Mouse (Mus musculus) stomach, embryonic 16.5 days (tissue): ENCODE measurements around the gene Ubl3. TPM values are rescaled to one million over a fixed set of nuclear protein-coding genes. Genes with fewer than 3 reads are reported as not detected.
A peak's percentile ranks its signal among the peaks of the same experiment; 100 is the strongest.

Experiments used
- ATAC-seq: fragments of 200-750 bp; cut with Nextera tagmentation; 2 replicates; pipeline ENCODE4 v1.8.0; 2017; ENCODE audit warnings: moderate number of reproducible peaks, moderate TSS enrichment; ENCODE audit not compliant: insufficient read depth, low FRiP score
- H3K27ac ChIP-seq: fragments of 300-500 bp; sonication (generic); 2 replicates; pipeline ENCODE4 v1.5.1; 2014; ENCODE audit warnings: low read length
- H3K27me3 ChIP-seq: fragments of 300-500 bp; sonication (generic); 2 replicates; pipeline ENCODE4 v1.6.1; 2014; ENCODE audit warnings: low read length, control low read depth, mixed read lengths; ENCODE audit not compliant: control insufficient read depth, insufficient read depth
- H3K36me3 ChIP-seq: fragments of 300-500 bp; sonication (generic); 2 replicates; pipeline ENCODE4 v1.6.1; 2014; ENCODE audit warnings: low read length; ENCODE audit not compliant: control insufficient read depth, insufficient read depth
- H3K4me1 ChIP-seq: fragments of 300-500 bp; sonication (generic); 2 replicates; pipeline ENCODE4 v1.6.1; 2014; ENCODE audit warnings: low read length, control low read depth, mixed read lengths; ENCODE audit not compliant: control insufficient read depth, insufficient read depth
- H3K4me2 ChIP-seq: fragments of 300-500 bp; sonication (generic); 2 replicates; pipeline ENCODE4 v1.6.1; 2014; ENCODE audit warnings: low read depth, low read length, mixed read lengths
- H3K4me3 ChIP-seq: fragments of 300-500 bp; sonication (generic); replicated peaks from 2 replicates; pipeline ENCODE4 v1.5.1; 2014; ENCODE audit warnings: mild to moderate bottlenecking, low read length
- H3K9ac ChIP-seq: fragments of 300-500 bp; sonication (generic); 2 replicates; pipeline ENCODE4 v1.6.1; 2014; ENCODE audit warnings: low read length
- H3K9me3 ChIP-seq: fragments of 300-500 bp; sonication (generic); replicated peaks from 2 replicates; pipeline ENCODE4 v1.6.1; 2016; ENCODE audit warnings: low read length, control low read depth; ENCODE audit not compliant: control insufficient read depth
- WGBS: fragments of 180-500 bp; shearing (Covaris S2); extraction: QIAGEN DNeasy Blood & Tissue Kit; methylation state at CpG from one replicate; pipeline ENCODE4 v1.1.7; 2014; 5-methylcytosine and 5-hydroxymethylcytosine counted together
- polyA plus RNA-seq: library from polyadenylated mRNA; unstranded; fragments of >200 nt; fragmentation: Nextera tagmentation; extraction: Ambion mirVana; gene quantifications from 2 replicates; pipeline ENCODE4 v1.2.1, GENCODE M21; 2015

Gene Ubl3
- polyA plus RNA-seq, 1 experiment from 2014 or later: 41.0 TPM

GRCm38 (mm10) chr5:148488891-148489723 lies 63.5 kb downstream of the Ubl3 start:
- Histone ChIP-seq H3K27me3 (no peaks in the 10 kb centered on the region), H3K27ac (no peak overlapping the region), H3K4me2 (no peak overlapping the region), H3K9me3 (no peaks in the 10 kb centered on the region), H3K4me3 (no peak overlapping the region), H3K36me3 (no peaks in the 10 kb centered on the region), H3K9ac (no peak overlapping the region), H3K4me1 (peaks cover 6% of the 10 kb centered on the region)
- 71% methylated on average over 13 of the region's 13 CpGs for WGBS
- no peak for ATAC-seq

DNA sequence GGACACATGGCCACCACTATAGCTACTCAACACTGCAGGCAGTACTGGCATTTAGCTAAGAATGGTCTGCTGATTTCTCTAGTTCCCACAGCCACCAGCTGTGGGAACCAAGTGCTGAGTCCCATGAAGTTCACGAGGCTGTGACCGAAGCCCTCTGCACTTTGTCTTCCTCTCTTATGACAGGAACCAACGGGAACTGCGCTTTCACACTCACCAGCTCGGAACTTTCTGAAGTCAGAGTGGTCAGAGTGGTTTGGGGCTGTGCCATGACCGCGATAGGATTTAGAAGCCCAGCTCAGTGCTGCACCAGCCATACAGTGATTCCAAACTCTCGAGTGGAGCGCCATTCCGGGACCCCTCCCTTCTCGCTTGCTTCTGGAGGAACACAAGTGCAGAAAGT lies 66.4 kb downstream of the Ubl3 start:
- Histone ChIP-seq H3K9me3 (no peaks in the 10 kb centered on the region), H3K27ac (no peak overlapping the region), H3K4me3 (no peak overlapping the region), H3K27me3 (no peaks in the 10 kb centered on the region), H3K4me1 (peaks cover 6% of the 10 kb centered on the region), H3K9ac (no peak overlapping the region), H3K4me2 (no peak overlapping the region), H3K36me3 (no peaks in the 10 kb centered on the region)
- ATAC-seq: no peak
- 73% methylated on average over 11 of the region's 11 CpGs for WGBS

DNA sequence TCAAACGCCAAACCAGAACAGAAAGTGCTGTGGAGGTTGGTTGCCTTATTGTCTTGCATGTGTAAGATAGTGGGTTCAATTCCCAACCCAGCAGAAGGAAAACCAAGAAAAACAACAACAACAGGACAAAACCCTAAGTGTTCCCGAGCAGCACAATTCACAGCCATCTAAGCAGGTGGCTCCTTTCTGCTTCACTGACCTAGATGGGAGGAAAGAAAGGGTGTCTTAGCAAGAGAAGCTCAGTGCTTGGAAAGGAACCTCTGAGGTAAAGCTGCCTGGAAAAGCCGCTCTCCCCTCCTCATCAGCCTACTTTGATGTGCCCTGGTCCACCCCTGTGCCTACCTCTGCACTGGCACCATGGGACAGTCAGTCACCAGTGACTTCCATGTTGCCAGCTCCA lies 70.8 kb downstream of the Ubl3 start:
- Histone ChIP-seq H3K4me1 (no peaks in the 10 kb centered on the region), H3K9ac (no peak overlapping the region), H3K4me2 (no peak overlapping the region), H3K9me3 (no peaks in the 10 kb centered on the region), H3K27me3 (no peaks in the 10 kb centered on the region), H3K4me3 (no peak overlapping the region), H3K36me3 (no peaks in the 10 kb centered on the region), H3K27ac (no peak overlapping the region)
- 85% methylated on average over 3 of the region's 3 CpGs for WGBS
- ATAC-seq: no peak

- H3K27me3 ChIP-seq: no peaks in the 10 kb centered on the region
- no peak overlapping the region for H3K27ac ChIP-seq
- H3K36me3 ChIP-seq: no peaks in the 10 kb centered on the region
- no peak for ATAC-seq
- WGBS: 63% methylated on average over 7 of the region's 7 CpGs
- no peak overlapping the region for H3K4me3 ChIP-seq
- H3K9ac ChIP-seq: no peak overlapping the region
- H3K4me2 ChIP-seq: no peak overlapping the region
- no peaks in the 10 kb centered on the region for H3K4me1 ChIP-seq
- no peaks in the 10 kb centered on the region for H3K9me3 ChIP-seq
Measured at GRCm38 (mm10) chr5:148474346-148474745, 78.2 kb downstream of the Ubl3 start.

DNA sequence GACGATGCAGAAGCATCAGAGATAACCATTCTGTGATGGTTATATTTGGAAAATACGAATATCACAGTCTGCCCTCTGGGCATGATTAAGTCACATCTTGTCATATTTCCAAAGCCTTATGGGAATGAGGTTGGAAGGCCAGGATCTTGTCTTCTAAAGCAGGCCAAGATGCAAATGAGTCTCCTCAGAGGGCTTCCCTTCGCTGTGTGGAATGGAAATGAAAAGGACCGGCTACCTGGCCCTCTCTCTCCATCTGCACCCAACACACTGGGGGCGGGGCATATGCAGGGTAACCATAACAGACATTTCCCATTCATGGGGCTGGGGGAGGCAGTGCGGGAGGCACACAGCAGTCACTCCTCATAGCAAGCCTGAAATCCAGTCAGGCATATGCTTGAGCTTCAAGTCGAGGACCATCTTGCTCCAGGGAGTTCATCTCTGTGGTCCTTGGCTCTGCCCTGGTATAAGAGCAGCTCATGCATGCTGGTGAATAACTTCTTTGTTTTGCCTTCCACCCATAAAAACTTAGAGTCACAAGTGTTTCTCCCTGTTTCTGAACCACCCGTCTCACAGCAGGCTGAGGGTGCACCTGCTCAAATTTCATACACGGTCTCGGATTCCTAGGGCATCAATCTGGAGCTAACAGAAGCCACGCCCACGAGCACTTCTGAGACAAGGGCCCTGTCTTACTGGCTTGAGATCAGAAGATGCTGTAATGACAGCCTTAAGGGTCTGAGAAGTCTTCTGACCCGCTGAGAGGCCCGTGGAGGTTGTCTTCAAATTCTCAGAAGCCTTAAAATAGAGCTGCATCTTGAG lies 83.8 kb downstream of the Ubl3 start:
- H3K9ac ChIP-seq: no peak overlapping the region
- WGBS: 47% methylated on average over 14 of the region's 14 CpGs
- H3K27ac ChIP-seq: no peak overlapping the region

GRCm38 (mm10) chr5:148466933-148467607 lies 85.5 kb downstream of the Ubl3 start:
- Histone ChIP-seq H3K36me3 (no peaks in the 10 kb centered on the region), H3K27ac (peak overlapping the region; percentile 30; the same call in 1 of the 2 replicates), H3K4me2 (no peak overlapping the region), H3K9ac (no peak overlapping the region), H3K4me1 (peaks cover 18% of the 10 kb centered on the region), H3K27me3 (no peaks in the 10 kb centered on the region), H3K4me3 (no peak overlapping the region), H3K9me3 (no peaks in the 10 kb centered on the region)
- peak; percentile 48; the same call in 1 of the 2 replicates for ATAC-seq
- WGBS: 35% methylated on average over 8 of the region's 8 CpGs

More for the DNA sequence above, 83.8 kb downstream of the Ubl3 start:
- no peak for ATAC-seq
- Histone ChIP-seq H3K4me3 (no peak overlapping the region), H3K9me3 (no peaks in the 10 kb centered on the region), H3K27me3 (no peaks in the 10 kb centered on the region), H3K4me2 (no peak overlapping the region), H3K36me3 (no peaks in the 10 kb centered on the region), H3K4me1 (peaks cover 14% of the 10 kb centered on the region)

GRCm38 (mm10) chr5:148466116-148466515 lies 86.5 kb downstream of the Ubl3 start:
- ATAC-seq: no peak
- no peak overlapping the region for H3K4me3 ChIP-seq
- peaks cover 18% of the 10 kb centered on the region for H3K4me1 ChIP-seq
- no peak overlapping the region for H3K4me2 ChIP-seq
- no peaks in the 10 kb centered on the region for H3K36me3 ChIP-seq
- H3K27ac ChIP-seq: no peak overlapping the region
- no peaks in the 10 kb centered on the region for H3K9me3 ChIP-seq
- H3K27me3 ChIP-seq: no peaks in the 10 kb centered on the region
- WGBS: 71% methylated on average over 5 of the region's 5 CpGs
- no peak overlapping the region for H3K9ac ChIP-seq

DNA sequence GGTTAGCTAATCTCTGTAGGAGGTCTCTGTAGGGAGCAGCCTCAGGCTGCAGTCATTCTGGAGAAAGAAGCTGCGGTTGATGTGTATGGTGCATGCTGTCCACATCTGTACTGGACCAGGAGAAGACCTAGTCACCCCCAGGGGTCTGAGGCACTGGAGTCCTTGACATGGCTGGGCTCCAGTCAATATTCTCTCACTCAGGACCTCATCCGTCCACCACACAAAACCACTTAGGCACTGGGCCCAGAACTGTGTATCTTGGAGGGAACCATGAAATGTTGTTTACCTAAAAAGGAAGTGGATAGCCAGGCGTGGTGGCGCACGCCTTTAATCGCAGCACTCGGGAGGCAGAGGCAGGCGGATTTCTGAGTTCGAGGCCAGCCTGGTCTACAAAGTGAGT lies 87.5 kb downstream of the Ubl3 start:
- Histone ChIP-seq H3K27me3 (no peaks in the 10 kb centered on the region), H3K4me3 (no peak overlapping the region), H3K9me3 (peaks cover 4% of the 10 kb centered on the region), H3K9ac (no peak overlapping the region), H3K4me1 (peaks cover 18% of the 10 kb centered on the region), H3K27ac (peak overlapping the region; percentile 26; the same call in 1 of the 2 replicates), H3K36me3 (no peaks in the 10 kb centered on the region), H3K4me2 (no peak overlapping the region)
- 91% methylated on average over 9 of the region's 9 CpGs for WGBS
- ATAC-seq: no peak
